Mouse (Mus musculus) spleen, adult 2 months (tissue): ENCODE results near the gene Fbxo48.

Experiments
- CTCF ChIP-seq: fragments of 200-500 bp; IDR thresholded peaks from 2 replicates; pipeline ENCODE4 v1.5.1; 2011; ENCODE audit warnings: mild to moderate bottlenecking, inconsistent platforms; ENCODE audit not compliant: insufficient read depth, insufficient read length, insufficient replicate concordance; ENCODE audit errors: extremely low read depth
- POLR2A ChIP-seq: fragments of 200-500 bp; IDR thresholded peaks from 2 replicates; pipeline ENCODE4 v1.6.1; 2011; ENCODE audit warnings: low read depth, low read length, inconsistent platforms

DNA sequence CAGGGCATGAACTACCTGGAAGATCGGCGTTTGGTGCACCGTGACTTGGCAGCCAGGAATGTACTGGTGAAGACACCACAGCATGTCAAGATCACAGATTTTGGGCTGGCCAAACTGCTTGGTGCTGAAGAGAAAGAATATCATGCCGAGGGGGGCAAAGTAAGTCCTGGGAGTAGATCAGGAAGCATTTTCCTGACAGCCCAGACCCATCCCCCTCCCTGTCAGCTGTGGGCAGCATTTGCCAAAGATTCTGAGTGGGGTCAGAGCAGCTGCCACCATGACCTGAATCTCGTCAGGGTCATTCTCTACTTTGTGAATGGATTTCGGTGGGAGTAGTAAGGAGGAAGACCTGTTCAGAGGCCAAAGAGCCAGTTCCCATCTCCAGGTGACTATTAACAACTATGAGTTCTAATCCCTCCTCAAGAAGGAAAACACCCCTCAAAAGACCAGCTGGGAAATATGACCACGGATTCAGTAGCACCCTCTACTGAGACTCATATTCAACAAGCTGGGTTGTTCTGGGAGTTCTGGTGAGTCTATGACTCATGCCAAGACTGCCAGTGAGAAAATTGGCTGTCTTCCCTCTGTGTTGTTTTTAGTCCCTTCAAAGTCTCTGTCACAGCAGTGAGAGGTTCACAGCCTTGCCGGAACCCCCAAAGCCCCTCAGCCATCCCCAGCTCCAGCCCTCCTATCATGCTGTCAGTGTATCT is 46.7 kb upstream of the Fbxo48 start:
- TF ChIP-seq CTCF (no peak), POLR2A (no peak)
